Mouse (Mus musculus) liver (tissue): ENCODE data around the gene Bysl.
A peak's percentile ranks its signal among the peaks of the same experiment; 100 is the strongest.
"Not testable (repeated sequence)": the region's sequence is repeated elsewhere in the genome, so short reads cannot be mapped to it uniquely, and the experiment has no call there.

ENCODE experiments used
- DNase-seq: peaks from one replicate; pipeline ENCODE4 v3.0.0-alpha.2; 2020; ENCODE audit warnings: mixed read lengths

Gene Bysl

DNA sequence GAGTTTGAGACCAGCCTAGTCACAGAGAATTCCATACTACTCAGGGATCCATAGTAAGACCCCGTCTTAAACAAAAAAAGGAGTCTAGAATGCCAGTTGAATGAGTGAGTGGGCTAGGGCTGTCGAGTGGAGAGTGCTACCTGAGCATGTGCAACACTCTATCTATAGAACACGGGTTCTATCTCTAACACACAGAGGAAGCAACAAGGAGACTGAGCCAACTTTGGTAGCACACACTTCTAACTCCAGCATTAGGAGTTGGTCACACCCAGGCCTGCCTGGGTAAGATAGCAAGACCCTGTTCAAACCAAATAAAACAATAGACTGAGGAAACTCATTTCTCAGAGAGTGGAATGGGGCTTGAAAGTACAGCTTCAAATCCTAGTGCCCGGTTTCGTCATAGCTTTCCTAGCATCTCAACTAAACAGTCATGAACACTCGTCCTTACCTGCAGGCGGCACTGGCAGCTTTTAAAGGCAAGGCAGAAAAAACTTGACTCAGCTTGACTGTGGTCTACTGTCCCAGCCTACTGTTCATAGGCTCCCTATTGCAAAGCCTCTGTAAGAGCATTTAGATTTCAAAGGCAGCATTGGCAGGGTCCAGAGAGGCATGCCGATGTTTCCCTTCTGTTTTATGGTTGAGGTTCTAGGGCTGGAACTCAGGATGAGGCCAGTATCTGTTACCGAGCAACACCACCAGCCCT is 6.5 kb upstream of the Bysl start:
- peak; percentile 80 for DNase-seq

DNA sequence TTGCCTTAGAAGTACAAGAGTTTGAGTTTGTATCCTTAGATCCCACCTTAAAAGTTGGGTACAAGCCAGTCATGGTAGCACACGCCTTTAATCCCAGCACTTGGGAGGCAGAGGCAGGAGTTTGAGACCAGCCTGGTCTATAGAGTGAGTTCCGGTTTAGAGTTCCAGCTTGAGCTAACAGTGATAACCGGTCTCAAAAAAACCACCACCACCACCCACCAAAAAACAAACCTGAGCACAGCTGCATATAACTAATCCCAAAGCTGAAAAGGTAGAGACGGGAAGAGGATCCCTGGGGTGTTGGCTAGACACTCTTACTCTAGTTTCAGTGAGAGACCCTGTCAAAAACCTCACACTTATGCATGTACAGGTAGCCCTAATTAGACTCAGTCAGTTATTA is 5.4 kb upstream of the Bysl start:
- DNase-seq, result no peak

DNA sequence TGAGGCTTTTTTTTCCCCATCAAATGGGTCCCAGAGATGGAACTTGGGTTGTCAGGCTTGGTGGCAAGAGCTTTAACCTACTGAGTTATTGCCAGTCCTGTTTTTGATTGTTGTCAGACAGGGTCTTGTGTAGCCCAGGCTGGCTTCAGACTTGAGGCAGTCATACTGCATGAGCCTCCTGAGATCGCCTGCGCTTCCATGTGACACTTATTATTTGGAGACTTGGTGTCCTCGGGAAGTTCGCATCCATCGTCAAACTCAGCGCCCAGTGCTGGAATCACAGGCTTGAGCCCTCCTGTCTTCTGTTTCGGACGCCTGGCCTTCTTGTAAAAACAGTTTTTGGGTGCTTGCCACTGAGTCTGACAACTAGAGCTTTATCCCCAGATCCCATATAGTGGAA is 4.8 kb upstream of the Bysl start:
- no peak for DNase-seq

DNA sequence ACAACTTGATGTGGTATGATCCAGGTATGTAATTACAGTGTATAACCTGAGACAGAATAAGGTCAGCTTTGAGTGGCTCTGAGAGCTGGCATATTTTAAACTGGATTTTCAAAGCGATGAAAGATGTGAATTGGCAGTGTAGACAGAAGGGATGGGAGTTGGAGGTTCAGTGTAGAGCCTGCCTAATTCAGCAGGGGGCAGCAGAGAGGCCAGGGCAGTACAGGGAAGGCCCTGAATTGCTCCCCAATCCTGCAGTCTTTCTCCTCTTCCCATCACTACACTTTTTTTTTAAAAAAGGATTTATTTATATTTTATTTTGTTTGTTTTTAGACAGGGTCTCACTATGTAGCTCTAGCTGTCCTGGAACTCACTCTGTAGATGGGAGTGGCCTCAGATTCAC is 2.7 kb upstream of the Bysl start:
- peak; percentile 75 for DNase-seq

DNA sequence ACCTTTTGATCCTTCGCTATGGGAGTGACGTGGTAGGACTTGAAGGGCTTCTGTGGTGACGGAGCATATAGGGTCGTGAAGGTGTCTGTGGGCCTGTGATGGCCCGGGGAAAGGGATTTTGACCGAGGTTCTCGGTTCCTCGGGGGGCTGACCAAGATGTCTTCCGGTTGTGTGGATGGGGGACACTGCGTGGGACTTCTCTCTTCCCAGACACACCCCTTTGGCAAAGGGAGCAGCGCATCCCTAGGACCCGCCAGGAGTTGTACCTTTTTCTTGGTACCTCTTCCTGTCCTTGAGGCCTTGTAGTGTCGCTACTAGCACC is 330 bp upstream of the Bysl start:
- DNase-seq, result no peak

DNA sequence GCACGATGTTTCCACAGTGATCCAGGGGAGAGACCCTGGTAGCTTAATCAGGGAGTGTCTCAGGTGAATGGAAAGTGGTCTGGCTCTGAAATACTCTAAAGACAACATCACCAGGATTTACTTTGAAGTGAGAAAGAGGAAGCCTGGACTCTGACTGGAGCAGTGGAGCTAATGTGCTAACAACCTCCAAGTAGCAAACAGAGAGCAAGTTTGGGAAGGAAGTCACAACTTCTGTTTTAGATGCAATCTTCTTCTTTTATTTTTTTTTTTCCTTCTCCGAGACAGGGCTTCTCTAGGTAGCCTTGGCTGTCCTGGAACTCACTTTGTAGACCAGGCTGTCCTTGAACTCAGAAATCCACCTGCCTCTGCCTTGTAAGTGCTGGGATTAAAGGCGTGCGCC is 2.1 kb downstream of the Bysl start:
- no peak for DNase-seq

DNA sequence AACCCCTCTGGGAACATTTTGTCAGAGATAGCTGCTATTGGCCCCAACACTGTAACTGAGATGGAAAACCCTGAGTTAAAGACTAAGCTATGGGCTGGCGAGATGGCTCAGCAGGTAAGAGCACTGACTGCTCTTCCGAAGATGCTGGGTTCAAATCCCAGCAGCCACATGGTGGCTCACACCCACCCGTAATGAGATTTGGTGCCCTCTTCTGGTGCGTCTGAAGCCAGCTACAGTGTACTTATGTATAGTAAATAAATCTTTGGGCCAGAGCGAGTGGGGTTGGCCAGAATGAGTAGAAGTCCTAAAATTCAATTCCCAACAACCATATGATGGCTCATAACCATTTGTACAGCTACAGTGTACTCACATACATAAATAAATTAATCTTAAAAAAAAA is 5.1 kb downstream of the Bysl start:
- peak; percentile 51 for DNase-seq

DNA sequence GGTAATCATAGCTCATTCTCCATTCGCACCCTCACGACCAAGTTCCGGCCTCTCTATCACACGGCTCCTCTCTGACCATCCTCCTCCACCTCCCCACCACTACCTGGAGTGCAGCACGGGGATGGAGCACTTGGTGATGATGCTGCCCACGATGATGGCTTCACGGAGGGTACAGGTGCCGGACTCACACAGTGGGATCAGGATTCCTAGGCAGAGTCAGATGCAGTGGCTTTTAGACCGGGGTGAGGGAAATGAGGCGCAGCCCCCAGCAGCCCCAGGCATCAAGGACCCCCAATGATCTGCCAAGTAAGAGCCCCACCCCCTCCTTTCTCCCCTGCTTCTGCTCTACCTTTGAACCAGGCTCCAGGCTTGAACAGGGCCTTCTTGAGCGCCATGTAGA is 9.0 kb downstream of the Bysl start:
- DNase-seq, result no peak

DNA sequence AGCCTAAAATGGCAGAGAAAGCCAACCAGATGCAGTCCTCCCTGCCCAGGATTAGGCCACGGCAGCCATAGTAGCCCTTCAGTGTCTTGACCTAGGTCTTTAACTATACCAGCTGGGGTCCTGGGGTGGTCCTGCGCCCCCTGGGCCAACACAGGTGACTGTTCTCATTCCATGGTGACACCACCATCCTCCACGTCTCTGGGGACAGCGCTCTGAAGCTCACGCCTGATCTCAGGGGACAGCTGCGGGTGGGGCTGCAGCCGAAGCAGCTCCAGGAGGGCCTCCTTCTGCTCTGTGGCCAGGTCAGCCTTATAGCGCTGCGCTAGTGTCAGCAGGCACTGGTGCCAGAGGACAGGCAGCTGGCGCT is 9.9 kb downstream of the Bysl start:
- DNase-seq, result no peak

DNA sequence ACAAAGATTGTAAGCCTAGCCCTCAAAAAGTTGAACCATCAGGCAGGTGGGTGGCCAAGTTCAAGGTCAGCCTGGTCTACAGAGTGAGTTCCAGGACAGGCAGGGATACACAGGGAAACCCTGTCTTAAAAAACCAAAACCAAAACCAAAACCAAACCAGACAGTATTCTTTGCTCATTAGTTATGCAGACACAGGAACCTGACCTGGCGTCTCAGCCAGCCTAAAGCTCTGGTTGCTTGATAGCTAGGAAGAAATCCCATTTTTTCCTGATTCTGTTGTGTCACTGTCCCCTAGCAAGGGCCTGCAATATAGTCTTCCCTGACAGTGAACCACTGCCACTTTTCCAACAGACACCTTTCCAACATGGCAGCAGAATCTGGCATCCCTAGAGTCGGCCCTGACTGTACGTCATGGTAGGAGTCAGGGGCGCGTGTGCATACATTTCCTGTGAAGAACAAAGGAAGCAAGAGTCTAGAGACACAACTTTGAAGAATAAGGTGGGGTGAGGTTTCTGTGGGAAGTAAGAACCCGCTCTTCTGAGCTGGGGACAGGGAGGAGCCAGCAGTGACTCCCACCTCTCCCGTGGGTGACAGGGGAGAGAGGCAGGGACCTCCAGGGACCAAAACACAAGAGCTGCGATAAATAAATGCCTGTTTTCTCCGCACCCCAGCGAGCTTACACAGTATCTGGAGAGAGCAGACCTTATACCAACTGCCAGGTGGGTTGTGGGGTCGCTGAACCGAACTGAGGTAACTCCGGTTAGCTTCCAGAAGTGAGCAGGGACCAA is 10.5 kb downstream of the Bysl start:
- no peak for DNase-seq

DNA sequence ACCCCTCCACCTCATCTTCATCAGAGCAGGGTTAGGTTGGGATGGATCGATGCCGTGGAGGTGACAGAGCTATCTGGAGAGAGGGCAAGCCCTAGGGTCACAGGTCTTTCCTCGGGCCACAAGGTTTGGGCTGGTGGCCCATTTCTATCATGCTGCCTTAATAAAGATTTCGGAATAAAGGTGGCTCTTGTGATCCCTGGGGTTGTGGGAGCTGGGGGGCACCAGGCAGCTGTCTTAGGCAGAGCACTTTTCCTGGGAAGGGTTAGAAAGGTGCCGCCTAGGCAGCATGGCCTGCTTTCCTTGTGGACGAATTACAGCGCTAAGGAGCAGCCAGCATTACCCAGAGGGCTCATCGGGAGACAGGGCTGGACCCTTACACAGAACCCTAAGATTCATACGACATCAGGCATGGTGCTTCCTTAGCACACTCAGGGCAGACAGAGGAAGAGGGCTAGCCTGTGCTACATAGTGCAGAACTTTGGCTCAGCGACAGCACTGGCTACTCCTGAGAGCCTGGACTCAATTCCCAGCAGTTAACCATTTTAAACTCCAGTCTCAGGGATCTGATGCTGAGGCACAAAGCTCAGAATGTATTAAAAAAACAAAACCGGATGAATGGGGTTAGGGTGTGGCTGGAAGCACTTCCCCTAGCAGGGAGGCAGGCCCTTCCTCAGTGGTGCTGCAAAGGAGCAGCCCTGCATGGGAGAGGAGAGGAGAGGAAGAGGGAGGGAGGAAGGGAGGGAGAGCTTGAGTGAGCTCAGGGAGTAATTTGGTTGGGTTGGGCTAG is 11.6 kb downstream of the Bysl start:
- peak; percentile 58 for DNase-seq

DNA sequence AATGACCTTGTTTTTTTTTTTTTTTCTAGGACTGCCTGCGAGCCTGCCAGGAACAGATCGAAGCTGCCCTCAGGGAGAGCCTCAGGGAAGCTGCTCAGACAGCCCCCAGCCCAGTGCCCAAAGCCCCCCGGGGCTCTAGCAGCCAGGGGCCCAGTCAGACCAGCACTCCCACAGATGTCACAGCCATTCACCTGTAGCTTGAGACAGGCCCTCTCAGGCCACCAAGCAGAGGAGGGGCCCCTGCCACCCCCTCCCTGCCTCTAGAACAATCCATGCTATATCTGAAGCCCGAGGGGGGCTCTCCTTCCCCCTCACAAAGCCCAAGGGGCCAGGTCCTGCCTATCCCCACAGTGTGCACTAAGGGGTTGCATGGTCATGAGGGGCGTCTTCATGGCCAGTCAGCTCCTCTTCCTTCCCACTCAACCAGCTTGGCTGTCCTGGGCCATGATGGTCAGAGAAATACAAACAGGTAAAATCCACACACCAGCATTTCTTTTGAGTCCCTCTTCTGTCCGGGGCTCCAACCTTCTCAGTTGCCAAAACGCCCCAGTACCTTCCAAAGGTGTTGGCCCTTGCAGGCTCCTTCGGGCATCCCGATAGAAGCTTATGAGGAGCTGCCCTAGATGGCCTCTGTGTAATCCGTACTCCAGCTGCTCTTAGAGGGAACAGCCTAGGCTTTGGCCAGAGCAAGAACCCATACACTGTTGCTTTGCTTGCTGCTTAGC is 12.6 kb downstream of the Bysl start:
- DNase-seq, result not testable (repeated sequence)

DNA sequence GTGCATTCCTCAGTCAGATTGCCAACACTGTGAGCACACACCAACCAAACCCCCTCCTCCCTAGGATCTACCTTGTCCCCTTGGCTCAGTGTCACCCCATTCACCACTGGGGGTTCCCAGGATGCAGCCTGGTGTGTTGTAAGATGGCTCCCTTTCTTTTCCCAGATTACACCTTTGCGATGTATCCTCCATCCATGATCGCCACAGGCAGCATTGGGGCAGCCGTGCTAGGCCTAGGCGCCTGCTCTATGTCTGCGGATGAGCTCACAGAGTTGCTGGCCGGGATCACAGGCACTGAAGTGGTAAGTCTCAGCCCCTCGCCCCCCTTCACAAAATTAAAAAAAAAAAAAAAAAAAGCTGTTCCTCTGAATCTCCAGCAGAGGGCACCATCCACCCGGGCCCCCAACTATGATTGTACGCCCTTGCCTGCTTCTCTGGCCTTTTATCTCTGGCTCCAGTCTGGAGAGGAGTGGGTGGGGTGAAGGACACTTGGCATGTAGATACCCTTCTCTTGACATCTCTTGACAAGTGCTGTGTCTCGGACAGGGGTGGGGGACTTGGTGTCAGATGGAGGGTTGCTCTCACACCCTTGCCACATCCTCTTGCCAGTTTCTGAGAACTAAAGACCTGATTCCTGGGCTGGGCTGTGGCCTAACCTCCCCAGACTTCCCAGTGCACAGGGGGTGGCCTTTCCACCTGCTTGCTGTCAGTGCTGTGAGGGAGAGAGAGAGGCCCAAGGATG is 13.3 kb downstream of the Bysl start:
- peak; percentile 90 for DNase-seq

DNA sequence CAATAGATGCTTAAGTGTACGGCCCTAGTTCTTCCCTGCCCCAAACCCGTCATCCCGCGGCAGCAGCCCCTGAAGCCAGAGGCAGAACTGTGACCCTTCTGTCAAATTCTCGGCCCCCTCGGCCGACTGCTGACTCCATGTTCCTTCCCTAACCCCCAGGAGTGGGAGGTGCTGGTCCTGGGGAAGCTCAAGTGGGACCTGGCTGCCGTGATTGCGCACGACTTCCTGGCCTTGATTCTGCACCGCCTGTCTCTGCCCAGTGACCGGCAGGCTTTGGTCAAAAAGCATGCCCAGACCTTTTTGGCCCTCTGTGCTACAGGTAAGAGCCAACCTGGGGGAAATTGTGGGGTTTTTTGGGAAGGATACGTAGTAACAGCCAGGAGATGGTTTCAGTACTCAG is 14.0 kb downstream of the Bysl start:
- DNase-seq, result peak; percentile 39

DNA sequence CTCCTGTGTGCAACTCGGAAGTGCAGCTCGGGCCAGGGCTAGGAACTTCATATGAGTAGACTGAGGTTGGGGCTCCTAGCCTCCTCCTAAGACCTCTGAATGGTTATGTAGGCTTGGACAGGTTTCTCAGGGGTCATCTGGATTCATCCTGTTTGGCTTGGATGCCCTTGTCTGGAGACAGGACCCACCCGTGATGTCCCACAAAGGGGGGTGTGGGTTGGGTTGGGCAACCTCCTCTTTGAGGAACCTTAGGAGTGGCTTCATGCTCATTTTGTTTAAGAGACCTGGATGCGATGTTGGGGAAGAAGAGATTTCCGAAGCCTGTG is 14.5 kb downstream of the Bysl start:
- DNase-seq, result no peak

DNA sequence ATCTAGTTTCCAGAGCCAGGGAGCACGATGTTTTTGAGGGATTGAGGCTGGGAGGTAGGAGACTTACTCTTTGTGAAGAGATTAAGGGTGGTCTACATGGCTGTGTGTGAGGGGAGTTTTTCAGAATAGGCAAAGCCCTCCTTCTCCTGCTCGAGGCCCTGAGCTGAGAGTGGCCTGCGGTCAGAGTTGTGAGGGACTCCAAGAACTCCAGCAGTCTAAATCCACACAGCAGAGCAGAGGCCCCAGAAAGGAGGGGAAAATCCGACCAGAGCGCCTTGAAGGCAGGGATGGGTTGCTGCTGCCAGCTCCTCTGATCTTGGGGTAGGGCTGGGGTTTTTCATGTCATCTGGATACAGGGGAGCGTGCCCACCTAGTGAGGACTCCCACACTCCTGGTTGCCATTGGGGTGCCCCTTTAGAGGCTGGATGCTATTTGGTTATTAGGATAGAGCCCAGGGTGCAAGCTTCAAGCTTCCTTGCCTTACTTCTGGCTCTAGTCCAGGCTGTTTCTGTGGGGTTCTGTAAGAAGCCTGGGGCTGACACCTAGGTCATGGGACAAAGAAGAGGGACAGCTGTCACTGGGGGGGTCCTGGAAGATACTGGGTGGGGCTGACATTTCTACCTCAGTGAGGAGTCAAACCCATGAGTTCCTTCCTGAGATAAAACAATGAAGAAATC is 15.0 kb downstream of the Bysl start:
- DNase-seq, result peak; percentile 39

DNA sequence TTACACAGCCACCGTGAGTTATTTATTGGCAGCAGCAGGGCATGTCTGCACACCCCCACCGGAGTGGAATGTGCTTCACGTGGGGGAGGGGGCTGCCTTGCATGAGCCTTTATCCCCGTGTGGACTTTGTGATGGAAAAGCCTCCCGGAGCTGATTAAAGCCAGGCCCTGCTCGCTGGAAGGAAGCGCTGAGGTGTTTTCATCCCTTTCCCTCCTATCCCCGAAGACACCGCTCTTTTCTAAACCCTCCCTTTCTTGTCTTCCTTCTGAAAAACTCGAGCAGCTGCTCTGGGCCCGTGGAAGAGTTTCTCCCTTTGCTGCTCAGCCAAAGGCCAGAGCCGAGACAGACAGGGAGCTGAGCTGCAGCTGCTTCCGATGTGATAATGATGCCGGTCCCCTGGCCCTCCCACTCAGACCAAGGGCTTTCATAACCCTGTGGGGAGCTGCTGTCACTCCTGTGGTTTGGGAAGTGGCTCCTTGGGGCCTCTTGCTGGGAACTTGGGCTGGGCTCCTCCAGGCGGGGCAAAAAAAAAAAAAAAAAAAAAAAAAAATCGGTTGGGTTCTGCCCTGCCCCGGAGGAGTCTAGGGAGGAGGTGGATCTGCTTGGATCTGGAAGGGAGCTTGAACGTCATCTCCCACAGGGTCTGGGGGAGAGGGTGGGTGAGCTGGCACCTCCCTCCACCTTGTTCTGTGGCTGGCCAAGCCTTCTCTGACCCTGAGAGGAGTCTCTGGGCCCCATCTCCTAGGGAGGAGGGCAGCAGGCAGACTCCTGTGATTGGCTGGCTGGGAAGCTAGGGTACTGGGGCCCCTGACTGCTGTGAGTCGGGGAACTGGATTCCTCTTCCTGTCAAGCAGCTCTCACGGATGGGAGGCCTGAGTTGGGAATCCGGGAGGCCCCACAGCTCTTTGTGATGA is 15.8 kb downstream of the Bysl start:
- peak; percentile 93 for DNase-seq

DNA sequence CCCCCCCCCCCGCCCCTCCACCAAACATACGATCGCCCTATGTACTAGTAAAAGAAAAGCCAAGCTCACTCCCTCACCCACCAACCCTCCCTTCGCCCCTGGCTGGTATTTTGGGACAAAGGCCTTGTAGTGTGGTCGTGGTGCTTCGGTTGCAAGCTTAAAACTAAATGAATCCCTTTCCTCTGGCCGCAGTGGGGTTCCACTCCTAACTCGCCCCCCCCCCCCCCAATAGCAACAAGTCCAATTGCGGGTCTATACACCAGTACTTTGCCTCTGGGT is 16.4 kb downstream of the Bysl start:
- no peak for DNase-seq

DNA sequence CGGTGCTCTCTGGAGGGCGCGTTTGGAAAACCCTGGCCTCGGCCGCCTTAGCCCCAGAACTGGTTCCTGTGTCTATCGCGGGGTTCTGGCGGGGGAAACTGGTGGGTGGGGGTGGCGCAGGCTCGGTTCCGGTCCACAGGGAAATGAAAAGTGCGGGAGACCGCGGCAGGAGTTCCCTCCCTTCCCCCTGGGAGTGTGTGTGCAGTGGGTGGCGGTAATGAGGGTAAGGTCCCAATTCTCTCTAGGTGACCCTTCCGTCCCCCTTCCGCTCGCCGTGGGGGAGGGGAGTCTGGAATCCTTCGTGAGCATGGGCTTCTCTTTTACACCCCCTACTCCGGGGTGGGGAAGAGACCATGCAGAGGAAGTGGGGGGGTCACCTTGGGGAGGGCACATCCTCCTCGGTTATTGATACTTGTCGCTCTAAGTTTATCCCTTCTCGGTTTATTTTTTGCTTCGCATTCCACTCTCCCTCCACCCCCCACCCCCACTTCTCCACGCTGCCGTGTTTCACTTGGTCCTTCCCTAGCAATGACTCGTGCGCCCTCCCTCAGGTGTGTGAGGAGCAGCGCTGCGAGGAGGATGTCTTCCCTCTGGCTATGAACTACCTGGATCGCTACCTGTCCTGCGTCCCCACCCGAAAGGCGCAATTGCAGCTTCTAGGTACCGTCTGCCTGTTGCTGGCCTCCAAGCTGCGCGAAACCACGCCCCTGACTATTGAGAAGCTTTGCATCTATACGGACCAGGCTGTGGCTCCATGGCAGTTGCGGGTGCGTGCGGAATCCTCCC is 16.9 kb downstream of the Bysl start:
- peak; percentile 82 for DNase-seq

DNA sequence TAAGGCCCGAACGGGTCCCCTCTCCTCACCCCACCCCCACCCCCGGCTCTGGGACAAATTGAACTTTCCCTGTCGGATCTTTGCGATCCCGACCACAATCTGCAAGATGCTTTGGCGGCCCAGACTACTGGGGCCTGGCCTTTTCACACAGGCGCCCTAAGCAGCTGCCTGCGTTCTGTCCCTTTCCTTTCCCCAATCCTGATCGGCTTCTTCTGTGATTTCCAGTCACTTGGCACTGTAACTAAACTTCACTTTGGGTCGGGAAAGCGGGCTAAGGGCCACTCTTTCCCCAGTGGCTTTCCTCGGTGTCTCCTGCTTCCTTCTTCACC is 17.5 kb downstream of the Bysl start:
- DNase-seq, result no peak
